Mouse (Mus musculus): ENCODE results near the gene Rfc4. TPM values are rescaled to one million over a fixed set of nuclear protein-coding genes. Genes with fewer than 3 reads are reported as not detected.

Rfc4 gene
- total RNA-seq (2021): 1 to 10 TPM; 5.8 to 7.1 TPM
- long read RNA-seq, experiment 1, transcript Rfc4-201 (11 exons, 1,228 nt): major isoform, 11 of 12 reads
- long read RNA-seq, experiment 1, partial matches to known transcripts: 1 of 12 reads
- long read RNA-seq, experiment 1, other reads (novel, unspliced or antisense): 0 of 12 reads
- long read RNA-seq, experiment 2, transcript Rfc4-201 (11 exons, 1,228 nt): major isoform, 15 of 17 reads
- long read RNA-seq, experiment 2, partial matches to known transcripts: 2 of 17 reads
- long read RNA-seq, experiment 2, other reads (novel, unspliced or antisense): 0 of 17 reads

- DNase-seq: peak; percentile 90 to 94
- intact Hi-C loops (cut with DNase I): loop anchor here (2.0 kb wide), 1 partner anchor 21 kb away; the partner anchor contains the start of gene Eif4a2
Measured at GRCm38 (mm10) chr16:23127673-23128375, at the start of gene Rfc4. TSS of gene Rfc4 (minus strand) at chr16:23127737.

GRCm38 (mm10) chr16:23175956-23176355 lies 48.4 kb upstream of the Rfc4 start:
- DNase-seq: no peak
- intact Hi-C loops (cut with DNase I): no loop called here

- intact Hi-C loops (cut with DNase I): no loop called here
- no peak for DNase-seq
Measured at GRCm38 (mm10) chr16:23174855-23175254, 47.3 kb upstream of the Rfc4 start.

GRCm38 (mm10) chr16:23173904-23174303 lies 46.4 kb upstream of the Rfc4 start:
- DNase-seq: no peak
- intact Hi-C loops (cut with DNase I): no loop called here

- intact Hi-C loops (cut with DNase I): no loop called here
- no peak for DNase-seq
Measured at GRCm38 (mm10) chr16:23170813-23171212, 43.3 kb upstream of the Rfc4 start.

- DNase-seq: no peak
- intact Hi-C loops (cut with DNase I): no loop called here
Measured at GRCm38 (mm10) chr16:23167079-23167478, 39.5 kb upstream of the Rfc4 start.

GRCm38 (mm10) chr16:23166646-23167045 lies 39.1 kb upstream of the Rfc4 start:
- intact Hi-C loops (cut with DNase I): no loop called here
- no peak for DNase-seq

- intact Hi-C loops (cut with DNase I): no loop called here
Measured at GRCm38 (mm10) chr16:23165441-23165840, 37.9 kb upstream of the Rfc4 start.

GRCm38 (mm10) chr16:23164443-23164842 lies 36.9 kb upstream of the Rfc4 start:
- no peak for DNase-seq
- intact Hi-C loops (cut with DNase I): no loop called here

More at GRCm38 (mm10) chr16:23165441-23165840, 37.9 kb upstream of the Rfc4 start:
- no peak for DNase-seq

- DNase-seq: no peak
- intact Hi-C loops (cut with DNase I): no loop called here
Measured at GRCm38 (mm10) chr16:23162116-23162515, 34.6 kb upstream of the Rfc4 start.

- intact Hi-C loops (cut with DNase I): loop anchor here (5.0 kb wide), 1 partner anchor 63 kb away; the partner anchor contains the start of gene St6gal1
- DNase-seq: no peak
Measured at GRCm38 (mm10) chr16:23159749-23160148, 32.2 kb upstream of the Rfc4 start.

GRCm38 (mm10) chr16:23158957-23159356 lies 31.4 kb upstream of the Rfc4 start:
- no peak for DNase-seq
- intact Hi-C loops (cut with DNase I): loop anchor here (5.0 kb wide), 1 partner anchor 63 kb away; the partner anchor contains the start of gene St6gal1

GRCm38 (mm10) chr16:23158292-23158691 lies 30.8 kb upstream of the Rfc4 start:
- intact Hi-C loops (cut with DNase I): loop anchor here (5.0 kb wide), 1 partner anchor 64 kb away; the partner anchor contains the start of gene St6gal1
- no peak for DNase-seq

- no peak for DNase-seq
- intact Hi-C loops (cut with DNase I): loop anchor here (5.0 kb wide), 1 partner anchor 65 kb away; the partner anchor contains the start of gene St6gal1
Measured at GRCm38 (mm10) chr16:23157013-23157412, 29.5 kb upstream of the Rfc4 start.

GRCm38 (mm10) chr16:23154261-23154660 lies 26.7 kb upstream of the Rfc4 start:
- intact Hi-C loops (cut with DNase I): loop anchor here (5.0 kb wide), 2 partner anchors 178 to 248 kb away; no protein-coding TSS in a partner anchor
- DNase-seq: no peak

- no peak for DNase-seq
- intact Hi-C loops (cut with DNase I): loop anchor here (5.0 kb wide), 2 partner anchors 181 to 251 kb away; no protein-coding TSS in a partner anchor
Measured at GRCm38 (mm10) chr16:23151423-23151822, 23.9 kb upstream of the Rfc4 start.

GRCm38 (mm10) chr16:23149396-23149795 lies 21.9 kb upstream of the Rfc4 start:
- no peak for DNase-seq
- intact Hi-C loops (cut with DNase I): no loop called here

GRCm38 (mm10) chr16:23148936-23149335 lies 21.4 kb upstream of the Rfc4 start:
- intact Hi-C loops (cut with DNase I): no loop called here

GRCm38 (mm10) chr16:23146280-23146679 lies 18.7 kb upstream of the Rfc4 start, which contains the start of gene Adipoq:
TSS of gene Adipoq (plus strand) at chr16:23146536.
- no peak for DNase-seq
- intact Hi-C loops (cut with DNase I): no loop called here

More at GRCm38 (mm10) chr16:23148936-23149335, 21.4 kb upstream of the Rfc4 start:
- no peak for DNase-seq

- DNase-seq: no peak
- intact Hi-C loops (cut with DNase I): no loop called here
Measured at GRCm38 (mm10) chr16:23145211-23145610, 17.7 kb upstream of the Rfc4 start.

- intact Hi-C loops (cut with DNase I): no loop called here
- no peak for DNase-seq
Measured at GRCm38 (mm10) chr16:23144326-23144725, 16.8 kb upstream of the Rfc4 start.
